Mouse (Mus musculus) E14TG2a.4 (cell line): ENCODE data around the gene Hgd.

Source experiments
- CTCF ChIP-seq: conservative IDR thresholded peaks from 2 replicates; pipeline ENCODE4 v1.5.1; 2014; ENCODE audit warnings: low read length
- NANOG ChIP-seq: IDR thresholded peaks from 2 replicates; pipeline ENCODE4 v1.6.1; 2014; ENCODE audit warnings: borderline replicate concordance, low read length, mixed read lengths

DNA sequence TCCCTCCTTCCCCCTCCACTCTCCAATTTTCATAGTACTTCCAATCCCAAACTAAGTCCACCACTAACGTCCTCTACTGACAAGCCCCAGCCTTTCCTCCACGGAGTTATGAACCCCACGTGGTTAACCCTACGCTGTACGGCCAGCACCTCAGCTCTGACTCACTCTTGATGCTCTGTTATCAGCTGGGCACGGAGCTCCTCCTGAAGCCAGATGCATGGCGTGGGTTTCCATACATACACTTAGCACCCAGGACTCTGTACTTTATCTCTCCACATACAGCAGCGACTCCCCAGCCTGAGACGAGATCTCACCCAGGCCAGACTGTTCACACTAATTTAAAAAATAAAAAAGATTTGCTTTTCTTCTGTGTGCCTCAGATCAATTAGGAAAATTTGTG lies 54.6 kb downstream of the Hgd start:
- TF ChIP-seq CTCF (no peak), NANOG (no peak)
